Mouse (Mus musculus) brain, embryonic 14.5 days (tissue): ENCODE measurements at regions not wholly inside any gene's neighbourhood (a gene's known extent, or its start where the extent isn't known, plus 50 kb on each side); places are given as distances from the start of the nearest gene placed in this dataset.

Source experiments
- CTCF ChIP-seq: fragments of 200-500 bp; IDR thresholded peaks from 2 replicates; pipeline ENCODE4 v1.5.1; 2012; ENCODE audit warnings: inconsistent platforms, mild to moderate bottlenecking, moderate library complexity, borderline replicate concordance; ENCODE audit not compliant: insufficient read depth, insufficient read length; ENCODE audit errors: extremely low read depth
- POLR2A ChIP-seq: fragments of 200-500 bp; IDR thresholded peaks from 2 replicates; pipeline ENCODE4 v1.6.1; 2012; ENCODE audit warnings: mild to moderate bottlenecking, inconsistent platforms, borderline replicate concordance; ENCODE audit not compliant: poor library complexity, insufficient read depth, insufficient read length, severe bottlenecking; ENCODE audit errors: extremely low read depth

DNA sequence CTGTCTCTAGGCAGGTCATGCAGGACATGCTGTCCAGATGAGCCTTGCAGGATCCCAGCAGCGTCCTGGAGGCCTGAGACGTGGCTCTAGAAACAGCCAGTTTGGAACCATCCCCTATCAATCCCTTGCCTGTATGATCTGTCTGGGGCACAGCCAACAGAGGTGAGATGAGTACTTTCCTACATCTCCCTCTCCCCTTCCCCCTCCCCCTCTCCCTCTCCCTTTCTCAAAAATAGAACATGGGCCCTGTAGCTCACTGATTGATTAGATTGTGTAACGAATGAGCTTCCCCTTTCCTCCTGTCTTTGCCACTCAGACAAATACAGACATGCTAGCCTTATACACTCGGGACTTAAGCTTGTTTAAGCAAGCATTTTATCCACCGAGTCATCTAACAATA is 336.9 kb downstream of the Tpm3-rs7 start:
- TF ChIP-seq CTCF (no peak), POLR2A (no peak)
